In genomic region chr5:104110171-104110920, GRCm38 (mm10) we compare ENCODE assay signal across 9 mouse cellular contexts. TPM values are rescaled to one million over a fixed set of nuclear protein-coding genes. Genes with fewer than 3 reads are reported as not detected.
A peak's percentile ranks its signal among the peaks of the same experiment; 100 is the strongest.
DNase-seq lines count a peak whose midpoint lies in the region; ATAC-seq and TF ChIP-seq lines count a peak whose summit lies in the region.
"Had no signal": no experiment of that assay in that cellular context is flagged by ENCODE, and none has a peak within 500 bp of the region (broad histone marks: within the 10 kb centered on the region; RNA-seq: fewer than 3 reads in every experiment).

No protein-coding gene starts in this region.

- H3K27ac ChIP-seq in lung, embryonic 14.5 days (ENCODE audit: low read depth), result peak overlapping the region; percentile 96
- peak overlapping the region; percentile 83 for H3K27ac ChIP-seq in forebrain, embryonic 11.5 days (ENCODE audit: low read depth, low read length)
- H3K27ac ChIP-seq in intestine, embryonic 14.5 days (ENCODE audit: low read depth), result peak overlapping the region; percentile 86
- peak overlapping the region; percentile 75 for H3K27ac ChIP-seq in midbrain, embryonic 15.5 days

- peak overlapping the region; percentile 36 for H3K9ac ChIP-seq in lung, embryonic 14.5 days
- peak overlapping the region; percentile 29; the same call in 1 of the 2 replicates for H3K9ac ChIP-seq in forebrain, embryonic 11.5 days (ENCODE audit: low read length)
- H3K9ac ChIP-seq in intestine, embryonic 14.5 days (ENCODE audit: low read length), result peak overlapping the region; percentile 36; the same call in 1 of the 2 replicates
- H3K9ac ChIP-seq in midbrain, embryonic 15.5 days, result no peak overlapping the region

- H3K4me3 ChIP-seq in lung, embryonic 14.5 days (ENCODE audit: low read depth, low read length), result peak overlapping the region; percentile 48
- no peak overlapping the region for H3K4me3 ChIP-seq in forebrain, embryonic 11.5 days (ENCODE audit: low read depth, low read length)
- peak overlapping the region; percentile 24; the same call in 1 of the 2 replicates for H3K4me3 ChIP-seq in intestine, embryonic 14.5 days (ENCODE audit: low read depth, low read length)
- H3K4me3 ChIP-seq in midbrain, embryonic 15.5 days, result no peak overlapping the region

- no peaks in the 10 kb centered on the region for H3K9me3 ChIP-seq in lung, embryonic 14.5 days (ENCODE audit: low read depth, low read length)
- no peaks in the 10 kb centered on the region for H3K9me3 ChIP-seq in forebrain, embryonic 11.5 days (ENCODE audit: control insufficient read depth, low read length)
- no peaks in the 10 kb centered on the region for H3K9me3 ChIP-seq in intestine, embryonic 14.5 days (ENCODE audit: control insufficient read depth, low read length)
- H3K9me3 ChIP-seq in midbrain, embryonic 15.5 days, result no peaks in the 10 kb centered on the region

- no peak for TF ChIP-seq CTCF in lung, embryonic 14.5 days (IDR thresholded peaks at IDR 0.05; ENCODE audit: low read depth)

- 26% methylated on average over 9 of the region's 9 CpGs for WGBS in lung, embryonic 14.5 days
- WGBS in forebrain, embryonic 11.5 days, result 11% methylated on average over 9 of the region's 9 CpGs
- WGBS in intestine, embryonic 14.5 days, result 36% methylated on average over 9 of the region's 9 CpGs
- WGBS in midbrain, embryonic 15.5 days, result 6% methylated on average over 9 of the region's 9 CpGs

- peaks cover 43% of the 10 kb centered on the region for H3K4me1 ChIP-seq in lung, embryonic 14.5 days (ENCODE audit: insufficient read depth)
- peaks cover 51% of the 10 kb centered on the region for H3K4me1 ChIP-seq in forebrain, embryonic 11.5 days (replicated peaks; ENCODE audit: control insufficient read depth, insufficient read depth, low read length)
- peaks cover 40% of the 10 kb centered on the region for H3K4me1 ChIP-seq in intestine, embryonic 14.5 days (replicated peaks; ENCODE audit: control insufficient read depth, insufficient read depth, low read length)
- H3K4me1 ChIP-seq in midbrain, embryonic 15.5 days, result peaks cover 55% of the 10 kb centered on the region

- DNase-seq in lung, embryonic 14.5 days, result peak; percentile 69
- DNase-seq in lung, postnatal 10 days, result no peak
- DNase-seq in forebrain, embryonic 11.5 days (ENCODE audit: low spot score), result peak; percentile 76
- no peak for DNase-seq in intestine, embryonic 14.5 days (ENCODE audit: low spot score)
- no peak for DNase-seq in B cell, adult 2 months
- no peak for DNase-seq in gastrocnemius, postnatal 4 days (ENCODE audit: low spot score in 2 of 2)
- no peak for DNase-seq in kidney, postnatal 25 days

- no peaks in the 10 kb centered on the region for H3K27me3 ChIP-seq in lung, embryonic 14.5 days (ENCODE audit: insufficient read depth, low read length)
- no peaks in the 10 kb centered on the region for H3K27me3 ChIP-seq in forebrain, embryonic 11.5 days (ENCODE audit: control insufficient read depth, insufficient read depth, low read length)
- H3K27me3 ChIP-seq in intestine, embryonic 14.5 days (replicated peaks; ENCODE audit: control insufficient read depth, insufficient read depth, low read length), result no peaks in the 10 kb centered on the region
- H3K27me3 ChIP-seq in midbrain, embryonic 15.5 days (replicated peaks), result peaks cover 5% of the 10 kb centered on the region; the same call in 1 of the 2 replicates

- H3K36me3 ChIP-seq in lung, embryonic 14.5 days (ENCODE audit: insufficient read depth), result no peaks in the 10 kb centered on the region
- no peaks in the 10 kb centered on the region for H3K36me3 ChIP-seq in forebrain, embryonic 11.5 days (ENCODE audit: control insufficient read depth, insufficient read depth, low read length)
- H3K36me3 ChIP-seq in intestine, embryonic 14.5 days (ENCODE audit: control insufficient read depth, insufficient read depth, low read length), result no peaks in the 10 kb centered on the region
- no peaks in the 10 kb centered on the region for H3K36me3 ChIP-seq in midbrain, embryonic 15.5 days (replicated peaks)

- no peak for ATAC-seq in lung, embryonic 14.5 days (ENCODE audit: insufficient read depth)
- ATAC-seq in forebrain, embryonic 11.5 days (replicated peaks; ENCODE audit: low FRiP score), result peak; percentile 89
- no peak for ATAC-seq in intestine, embryonic 14.5 days (replicated peaks; ENCODE audit: low FRiP score, low TSS enrichment, low read depth)
- ATAC-seq in midbrain, embryonic 15.5 days (replicated peaks), result peak; percentile 79

- peak overlapping the region; percentile 56 for H3K4me2 ChIP-seq in lung, embryonic 14.5 days
- peak overlapping the region; percentile 26; the same call in 1 of the 2 replicates for H3K4me2 ChIP-seq in forebrain, embryonic 11.5 days (ENCODE audit: low read depth, low read length, severe bottlenecking)
- H3K4me2 ChIP-seq in intestine, embryonic 14.5 days (ENCODE audit: low read length), result peak overlapping the region; percentile 49
- peak overlapping the region; percentile 45 for H3K4me2 ChIP-seq in midbrain, embryonic 15.5 days

RNA-seq across cellular contexts. Expression of gene Sparcl1, which starts 3.2 kb away (rescaled TPM):
- 296 and 307 TPM in 2 replicates for polyA plus RNA-seq in lung, embryonic 14.5 days (2014; fragmentation: Nextera tagmentation; extraction: Ambion mirVana)
- 23.3 and 24.1 TPM in 2 replicates for polyA plus RNA-seq in forebrain, embryonic 11.5 days (2014; fragmentation: Nextera tagmentation; extraction: Ambion mirVana)
- 183 and 203 TPM in 2 replicates for polyA plus RNA-seq in intestine, embryonic 14.5 days (2014; fragmentation: Nextera tagmentation; extraction: Ambion mirVana)
- 167 and 185 TPM in 2 replicates for polyA plus RNA-seq in midbrain, embryonic 15.5 days (2015; fragmentation: Nextera tagmentation; extraction: Ambion mirVana)
- total RNA-seq in gastrocnemius, postnatal 4 days (2021), result 100 to 1,000 TPM; 226 to 268 TPM

RNA-seq across cellular contexts. Expression of gene Gm17660, which starts 32.9 kb away (rescaled TPM):
- polyA plus RNA-seq in lung, embryonic 14.5 days (2014; fragmentation: Nextera tagmentation; extraction: Ambion mirVana), result not detected in 2 replicates
- not detected in 2 replicates for polyA plus RNA-seq in forebrain, embryonic 11.5 days (2014; fragmentation: Nextera tagmentation; extraction: Ambion mirVana)
- polyA plus RNA-seq in intestine, embryonic 14.5 days (2014; fragmentation: Nextera tagmentation; extraction: Ambion mirVana), result not detected in 2 replicates
- polyA plus RNA-seq in midbrain, embryonic 15.5 days (2015; fragmentation: Nextera tagmentation; extraction: Ambion mirVana), result 0.63 TPM in 1 of 2 replicates, not detected in the other
- not detected for total RNA-seq in gastrocnemius, postnatal 4 days (2021)
- polyA plus RNA-seq: limb, embryonic 11.5 days had no signal

Comparison
In these comparisons a context has a peak if more than half of its experiments do, and no peak if none do; other contexts are left out.
1. DNase-seq: peak in lung, embryonic 14.5 days (single experiment) and forebrain, embryonic 11.5 days (single experiment); none in lung, postnatal 10 days (single experiment), intestine, embryonic 14.5 days (single experiment), B cell, adult 2 months (0 of 2), gastrocnemius, postnatal 4 days (0 of 2) and kidney, postnatal 25 days (0 of 2).
2. ATAC-seq: peak in forebrain, embryonic 11.5 days (single experiment) and midbrain, embryonic 15.5 days (single experiment); none in lung, embryonic 14.5 days (single experiment) and intestine, embryonic 14.5 days (single experiment).
3. H3K4me3 ChIP-seq: peak in lung, embryonic 14.5 days (single experiment) and intestine, embryonic 14.5 days (single experiment); none in forebrain, embryonic 11.5 days (single experiment) and midbrain, embryonic 15.5 days (single experiment).
4. Peak in every context shown above with its lines, with median percentiles within 50 percentile points of each other: H3K27ac ChIP-seq and H3K4me2 ChIP-seq.